In genomic region chr1:74795145-74795529, GRCm38 (mm10) we compare ENCODE assay signal across 14 mouse cellular contexts. TPM values are rescaled to one million over a fixed set of nuclear protein-coding genes. Genes with fewer than 3 reads are reported as not detected.
DNase-seq lines count a peak whose midpoint lies in the region; ATAC-seq and TF ChIP-seq lines count a peak whose summit lies in the region.
"Had no signal": no experiment of that assay in that cellular context is flagged by ENCODE, and none has a peak within 500 bp of the region (broad histone marks: within the 10 kb centered on the region; RNA-seq: fewer than 3 reads in every experiment).

No protein-coding gene starts in this region.

- H3K27me3 ChIP-seq in intestine, embryonic 16.5 days (replicated peaks; ENCODE audit: control insufficient read depth, insufficient read depth, low read length): peaks cover 94% of the 10 kb centered on the region
- peaks cover 95% of the 10 kb centered on the region for H3K27me3 ChIP-seq in intestine, embryonic 15.5 days (replicated peaks)
- peaks cover 99% of the 10 kb centered on the region for H3K27me3 ChIP-seq in embryonic facial prominence, embryonic 12.5 days
- peaks cover 79% of the 10 kb centered on the region for H3K27me3 ChIP-seq in hindbrain, embryonic 15.5 days
- no peaks in the 10 kb centered on the region for H3K27me3 ChIP-seq in myocyte (ENCODE audit: control insufficient read depth, insufficient read depth, insufficient read length)

- no peak for ATAC-seq in intestine, embryonic 16.5 days
- no peak for ATAC-seq in intestine, embryonic 15.5 days
- no peak for ATAC-seq in embryonic facial prominence, embryonic 12.5 days (ENCODE audit: insufficient number of reproducible peaks, insufficient read depth, low FRiP score, low TSS enrichment)
- ATAC-seq in hindbrain, embryonic 15.5 days (ENCODE audit: low FRiP score, low read depth): no peak
- ATAC-seq: inflammation-experienced regulatory T-cells, adult 6 months had no signal

- peaks cover 18% of the 10 kb centered on the region for H3K4me1 ChIP-seq in intestine, embryonic 16.5 days (ENCODE audit: control insufficient read depth, insufficient read depth, low read length)
- H3K4me1 ChIP-seq in intestine, embryonic 15.5 days (replicated peaks): peaks cover 18% of the 10 kb centered on the region
- H3K4me1 ChIP-seq in embryonic facial prominence, embryonic 12.5 days: peaks cover 50% of the 10 kb centered on the region
- peaks cover 30% of the 10 kb centered on the region for H3K4me1 ChIP-seq in hindbrain, embryonic 15.5 days (replicated peaks)

- H3K79me2 ChIP-seq in myocyte (ENCODE audit: control insufficient read depth, insufficient read depth): peaks cover 5% of the 10 kb centered on the region

- no peak overlapping the region for H3K4me2 ChIP-seq in intestine, embryonic 16.5 days (ENCODE audit: low read depth, low read length)
- H3K4me2 ChIP-seq in intestine, embryonic 15.5 days (replicated peaks): no peak overlapping the region; the same call in 1 of the 2 replicates
- H3K4me2 ChIP-seq in embryonic facial prominence, embryonic 12.5 days (replicated peaks): peak overlapping the region; percentile 50
- peak overlapping the region; percentile 55; the same call in 1 of the 2 replicates for H3K4me2 ChIP-seq in hindbrain, embryonic 15.5 days
- peak overlapping the region; percentile 77 for H3K4me2 ChIP-seq in myocyte (ENCODE audit: low read depth)

- DNase-seq in thymus, postnatal 10 days (ENCODE audit: low spot score in 2 of 2): no peak
- DNase-seq in layer of hippocampus, adult 8-10 months (ENCODE audit: low spot score in 2 of 2): no peak
- no peak for DNase-seq in layer of hippocampus, postnatal 25 days (ENCODE audit: extremely low spot score in 1 of 2, low spot score in 1 of 2)
- DNase-seq: liver, embryonic 13.5 days; right cerebral cortex, postnatal 4 days had no signal

- no peak for TF ChIP-seq POLR2A in myocyte (IDR thresholded peaks at IDR 0.05; ENCODE audit: insufficient read length, low read depth)

- H3K36me3 ChIP-seq in intestine, embryonic 16.5 days (ENCODE audit: control insufficient read depth, insufficient read depth, low read length): no peaks in the 10 kb centered on the region
- no peaks in the 10 kb centered on the region for H3K36me3 ChIP-seq in intestine, embryonic 15.5 days
- no peaks in the 10 kb centered on the region for H3K36me3 ChIP-seq in embryonic facial prominence, embryonic 12.5 days
- no peaks in the 10 kb centered on the region for H3K36me3 ChIP-seq in hindbrain, embryonic 15.5 days
- no peaks in the 10 kb centered on the region for H3K36me3 ChIP-seq in myocyte (ENCODE audit: control insufficient read depth, insufficient read depth)
- H3K36me3 ChIP-seq: liver, embryonic 13.5 days had no signal

- peak overlapping the region; percentile 29; the same call in 1 of the 2 replicates for H3K4me3 ChIP-seq in intestine, embryonic 16.5 days (ENCODE audit: low read length)
- H3K4me3 ChIP-seq in intestine, embryonic 15.5 days (replicated peaks): no peak overlapping the region
- H3K4me3 ChIP-seq in embryonic facial prominence, embryonic 12.5 days: peak overlapping the region; percentile 30; the same call in 1 of the 2 replicates
- H3K4me3 ChIP-seq in hindbrain, embryonic 15.5 days: no peak overlapping the region
- H3K4me3 ChIP-seq in myocyte: peak overlapping the region; percentile 27

- no peaks in the 10 kb centered on the region for H3K9me3 ChIP-seq in intestine, embryonic 16.5 days (ENCODE audit: control insufficient read depth, low read length)
- no peaks in the 10 kb centered on the region for H3K9me3 ChIP-seq in intestine, embryonic 15.5 days
- no peaks in the 10 kb centered on the region for H3K9me3 ChIP-seq in embryonic facial prominence, embryonic 12.5 days
- H3K9me3 ChIP-seq in hindbrain, embryonic 15.5 days: no peaks in the 10 kb centered on the region
- H3K9me3 ChIP-seq: liver, embryonic 13.5 days had no signal

- H3K9ac ChIP-seq in intestine, embryonic 16.5 days (ENCODE audit: low read depth, low read length): 0 out of 2 replicates have a peak overlapping the region, but pooled peaks have one; percentile 14
- no peak overlapping the region for H3K9ac ChIP-seq in intestine, embryonic 15.5 days
- no peak overlapping the region for H3K9ac ChIP-seq in embryonic facial prominence, embryonic 12.5 days
- no peak overlapping the region for H3K9ac ChIP-seq in hindbrain, embryonic 15.5 days
- H3K9ac ChIP-seq: liver, embryonic 13.5 days had no signal

- 2% methylated on average over 6 of the region's 11 CpGs for WGBS in intestine, embryonic 16.5 days
- 4% methylated on average over 8 of the region's 11 CpGs for WGBS in intestine, embryonic 15.5 days
- WGBS in embryonic facial prominence, embryonic 12.5 days: 2% methylated on average over 6 of the region's 11 CpGs
- WGBS in hindbrain, embryonic 15.5 days: 1% methylated on average over 8 of the region's 11 CpGs

- no peak overlapping the region for H3K27ac ChIP-seq in intestine, embryonic 16.5 days (ENCODE audit: low read length)
- no peak overlapping the region for H3K27ac ChIP-seq in intestine, embryonic 15.5 days
- no peak overlapping the region for H3K27ac ChIP-seq in embryonic facial prominence, embryonic 12.5 days
- H3K27ac ChIP-seq in hindbrain, embryonic 15.5 days (replicated peaks): no peak overlapping the region
- H3K27ac ChIP-seq: liver, embryonic 13.5 days had no signal

- H3ac ChIP-seq in myocyte (ENCODE audit: control insufficient read depth, insufficient read length): no peak overlapping the region

TF ChIP-seq in myocyte, 11 proteins besides CTCF, POLR2A, EP300 and RAD21:
- no peak for TF ChIP-seq MYOG (IDR thresholded peaks at IDR 0.05; ENCODE audit: control insufficient read depth in 1 of 3, insufficient read depth in 1 of 3, insufficient read length in 2 of 3, low read depth in 2 of 3)
- no peak for TF ChIP-seq E2F4 (IDR thresholded peaks at IDR 0.05; ENCODE audit: insufficient read depth)
- no peak for TF ChIP-seq USF1 (IDR thresholded peaks at IDR 0.05; ENCODE audit: low read depth)
- no peak for TF ChIP-seq REST (IDR thresholded peaks at IDR 0.05; ENCODE audit: insufficient read depth, insufficient read length)
TF ChIP-seq in myocyte: peak in this region for 0.

RNA-seq across cellular contexts. Expression of gene Wnt10a, which starts 3.8 kb away (rescaled TPM):
- polyA plus RNA-seq in intestine, embryonic 16.5 days (2015; fragmentation: Nextera tagmentation; extraction: Ambion mirVana): 0.05 and 0.09 TPM in 2 replicates
- 0.15 and 0.16 TPM in 2 replicates for polyA plus RNA-seq in intestine, embryonic 15.5 days (2015; fragmentation: Nextera tagmentation; extraction: Ambion mirVana)
- polyA plus RNA-seq in embryonic facial prominence, embryonic 12.5 days (2016; fragmentation: Nextera tagmentation; extraction: Ambion mirVana): 3.1 and 3.5 TPM in 2 replicates
- polyA plus RNA-seq in hindbrain, embryonic 15.5 days (2015; fragmentation: Nextera tagmentation; extraction: Ambion mirVana): 0.57 and 0.69 TPM in 2 replicates
- 44.0 TPM for polyA plus RNA-seq in myocyte (2012; fragmentation: generic; extraction: Trizol)
- total RNA-seq in layer of hippocampus, adult 8-10 months (2022): 1 to 10 TPM; 2.5 to 4.3 (median 3.3) TPM
- 1 to 10 TPM; 2.0 to 2.2 TPM for total RNA-seq in layer of hippocampus, postnatal 25 days (2021)
- total RNA-seq: common myeloid progenitor, adult 5-6 weeks; monocyte, adult 5-6 weeks had no signal
- polyA plus RNA-seq: liver, embryonic 13.5 days had no signal

RNA-seq across cellular contexts. Expression of gene Wnt6, which starts 23.4 kb away (rescaled TPM):
- 0.22 and 0.49 TPM in 2 replicates for polyA plus RNA-seq in intestine, embryonic 16.5 days (2015; fragmentation: Nextera tagmentation; extraction: Ambion mirVana)
- polyA plus RNA-seq in intestine, embryonic 15.5 days (2015; fragmentation: Nextera tagmentation; extraction: Ambion mirVana): 0.18 and 0.58 TPM in 2 replicates
- 30.1 and 30.8 TPM in 2 replicates for polyA plus RNA-seq in embryonic facial prominence, embryonic 12.5 days (2016; fragmentation: Nextera tagmentation; extraction: Ambion mirVana)
- polyA plus RNA-seq in hindbrain, embryonic 15.5 days (2015; fragmentation: Nextera tagmentation; extraction: Ambion mirVana): 4.7 and 7.0 TPM in 2 replicates
- 3.1 TPM for polyA plus RNA-seq in myocyte (2012; fragmentation: generic; extraction: Trizol)
- 1 to 10 TPM; 1.0 to 1.7 (median 1.4) TPM for total RNA-seq in layer of hippocampus, adult 8-10 months (2022)
- total RNA-seq in layer of hippocampus, postnatal 25 days (2021): under 1 TPM in 1 of 2 experiments, not detected in 1; 0.37 TPM
- total RNA-seq: common myeloid progenitor, adult 5-6 weeks had no signal
- polyA plus RNA-seq: inflammation-experienced regulatory T-cells, adult 6 months had no signal

RNA-seq across cellular contexts. Expression of gene Prkag3, which starts 46.1 kb away (rescaled TPM):
- 0.15 and 0.17 TPM in 2 replicates for polyA plus RNA-seq in intestine, embryonic 16.5 days (2015; fragmentation: Nextera tagmentation; extraction: Ambion mirVana)
- polyA plus RNA-seq in intestine, embryonic 15.5 days (2015; fragmentation: Nextera tagmentation; extraction: Ambion mirVana): 0.16 and 0.19 TPM in 2 replicates
- polyA plus RNA-seq in embryonic facial prominence, embryonic 12.5 days (2016; fragmentation: Nextera tagmentation; extraction: Ambion mirVana): 0.47 and 0.56 TPM in 2 replicates
- not detected in 2 replicates for polyA plus RNA-seq in hindbrain, embryonic 15.5 days (2015; fragmentation: Nextera tagmentation; extraction: Ambion mirVana)
- polyA plus RNA-seq in myocyte (2012; fragmentation: generic; extraction: Trizol): 24.6 TPM
- total RNA-seq in layer of hippocampus, adult 8-10 months (2022): under 1 TPM in 3 of 4 experiments, not detected in 1; 0.16 to 0.36 (median 0.19) TPM
- not detected for total RNA-seq in layer of hippocampus, postnatal 25 days (2021)
- total RNA-seq: common myeloid progenitor, adult 5-6 weeks; monocyte, adult 5-6 weeks had no signal
- polyA plus RNA-seq: inflammation-experienced regulatory T-cells, adult 6 months had no signal

RNA-seq across cellular contexts. Expression of gene Cdk5r2, which starts 59.6 kb away (rescaled TPM):
- polyA plus RNA-seq in intestine, embryonic 16.5 days (2015; fragmentation: Nextera tagmentation; extraction: Ambion mirVana): 0.07 and 0.18 TPM in 2 replicates
- 0.13 and 0.16 TPM in 2 replicates for polyA plus RNA-seq in intestine, embryonic 15.5 days (2015; fragmentation: Nextera tagmentation; extraction: Ambion mirVana)
- 0.31 and 0.47 TPM in 2 replicates for polyA plus RNA-seq in embryonic facial prominence, embryonic 12.5 days (2016; fragmentation: Nextera tagmentation; extraction: Ambion mirVana)
- polyA plus RNA-seq in hindbrain, embryonic 15.5 days (2015; fragmentation: Nextera tagmentation; extraction: Ambion mirVana): 11.1 and 12.4 TPM in 2 replicates
- polyA plus RNA-seq in myocyte (2012; fragmentation: generic; extraction: Trizol): 0.05 TPM
- 100 to 1,000 TPM; 159 to 177 (median 168) TPM for total RNA-seq in layer of hippocampus, adult 8-10 months (2022)
- 100 to 1,000 TPM; 224 to 251 TPM for total RNA-seq in layer of hippocampus, postnatal 25 days (2021)
- total RNA-seq: common myeloid progenitor, adult 5-6 weeks; gastrocnemius, adult 18-20 months; monocyte, adult 5-6 weeks had no signal
- polyA plus RNA-seq: inflammation-experienced regulatory T-cells, adult 6 months; liver, embryonic 13.5 days had no signal

Comparison
In these comparisons a context has a peak if more than half of its experiments do, and no peak if none do; other contexts are left out.
1. H3K4me3 ChIP-seq: peak in intestine, embryonic 16.5 days (single experiment), embryonic facial prominence, embryonic 12.5 days (single experiment) and myocyte (single experiment); none in intestine, embryonic 15.5 days (single experiment) and hindbrain, embryonic 15.5 days (single experiment).
2. H3K4me2 ChIP-seq: peak in embryonic facial prominence, embryonic 12.5 days (single experiment), hindbrain, embryonic 15.5 days (single experiment) and myocyte (single experiment); none in intestine, embryonic 16.5 days (single experiment) and intestine, embryonic 15.5 days (single experiment).
3. RNA of gene Prkag3, which starts 46.1 kb away (polyA plus RNA-seq): 24.6 TPM in myocyte (single experiment); 0.47 to 0.56 TPM in embryonic facial prominence, embryonic 12.5 days, 0.15 to 0.17 TPM in intestine, embryonic 16.5 days, 0.16 to 0.19 TPM in intestine, embryonic 15.5 days and not detected in hindbrain, embryonic 15.5 days; every median in the first group is over 10 times any median in the second.